Mouse (Mus musculus): ENCODE results near the gene Abcd1. TPM values are rescaled to one million over a fixed set of nuclear protein-coding genes. Genes with fewer than 3 reads are reported as not detected.

Abcd1 gene
- 14.9 TPM for polyA plus RNA-seq (2012; fragmentation: generic; extraction: Trizol)

- peak; percentile 87 for TF ChIP-seq POLR2AphosphoS2 (IDR thresholded peaks at IDR 0.05; ENCODE audit: insufficient read length, low read depth)
- TF ChIP-seq MYOG (IDR thresholded peaks at IDR 0.05; ENCODE audit: control insufficient read depth in 1 of 3, insufficient read depth in 1 of 3, insufficient read length in 2 of 3, low read depth in 2 of 3): no peak
- peak; percentile 89 for TF ChIP-seq POLR2A (IDR thresholded peaks at IDR 0.05; ENCODE audit: insufficient read length, low read depth)
- H3ac ChIP-seq (ENCODE audit: control insufficient read depth, insufficient read length): peak within 1 kb of the TSS; percentile 45
- no peaks in the 10 kb centered on the region for H3K27me3 ChIP-seq (ENCODE audit: control insufficient read depth, insufficient read depth, insufficient read length)
- peak within 1 kb of the TSS; percentile 51 for H3K4me3 ChIP-seq
- peaks cover 9% of the 10 kb centered on the region for H3K36me3 ChIP-seq (ENCODE audit: control insufficient read depth, insufficient read depth)
- H3K79me2 ChIP-seq (ENCODE audit: control insufficient read depth, insufficient read depth): peaks cover 12% of the 10 kb centered on the region
- H3K4me2 ChIP-seq (ENCODE audit: low read depth): peak within 1 kb of the TSS; percentile 79
Observed at GRCm38 (mm10) chrX:73716109-73716661, at the start of gene Abcd1, which contains the start of gene Bcap31. Abcd1 (plus strand) TSS chrX:73716597. Bcap31 (minus strand) TSS chrX:73716175.

GRCm38 (mm10) chrX:73672031-73672431, 44.4 kb upstream of the Abcd1 start:
- no peak for TF ChIP-seq MAX (IDR thresholded peaks at IDR 0.05; ENCODE audit: low read depth)
- no peak for TF ChIP-seq POLR2A (IDR thresholded peaks at IDR 0.05; ENCODE audit: insufficient read length, low read depth)
- no peak for TF ChIP-seq USF1 (IDR thresholded peaks at IDR 0.05; ENCODE audit: low read depth)
- no peak for TF ChIP-seq CEBPB (IDR thresholded peaks at IDR 0.05; ENCODE audit: insufficient read depth, poor library complexity, severe bottlenecking)
- H3K27me3 ChIP-seq (ENCODE audit: control insufficient read depth, insufficient read depth, insufficient read length): no peaks in the 10 kb centered on the region
- H3K4me3 ChIP-seq: peak overlapping the region; percentile 44
- peak overlapping the region; percentile 82 for H3K4me2 ChIP-seq (ENCODE audit: low read depth)
- peaks cover 7% of the 10 kb centered on the region for H3K79me2 ChIP-seq (ENCODE audit: control insufficient read depth, insufficient read depth)
- H3K36me3 ChIP-seq (ENCODE audit: control insufficient read depth, insufficient read depth): no peaks in the 10 kb centered on the region
- no peak overlapping the region for H3ac ChIP-seq (ENCODE audit: control insufficient read depth, insufficient read length)

GRCm38 (mm10) chrX:73672879-73673618, 43.3 kb upstream of the Abcd1 start, which contains the start of gene Slc6a8:
Slc6a8 (plus strand) TSS chrX:73673150.
- Histone ChIP-seq H3K4me2 (ENCODE audit: low read depth) (peak within 1 kb of the TSS; percentile 82), H3K27me3 (ENCODE audit: control insufficient read depth, insufficient read depth, insufficient read length) (no peaks in the 10 kb centered on the region), H3K36me3 (ENCODE audit: control insufficient read depth, insufficient read depth) (no peaks in the 10 kb centered on the region), H3K79me2 (ENCODE audit: control insufficient read depth, insufficient read depth) (peaks cover 7% of the 10 kb centered on the region), H3ac (ENCODE audit: control insufficient read depth, insufficient read length) (peak within 1 kb of the TSS; percentile 85), H3K4me3 (peak within 1 kb of the TSS; percentile 44)
- TF ChIP-seq CEBPB (IDR thresholded peaks at IDR 0.05; ENCODE audit: insufficient read depth, poor library complexity, severe bottlenecking) (no peak), TCF12 (IDR thresholded peaks at IDR 0.05; ENCODE audit: insufficient read depth, poor library complexity, severe bottlenecking) (no peak), TCF3 (IDR thresholded peaks at IDR 0.05; ENCODE audit: insufficient read length, low read depth) (no peak), MYOD1 (IDR thresholded peaks at IDR 0.05; ENCODE audit: control insufficient read depth in 1 of 3, insufficient read length in 2 of 3, low read depth in 2 of 3) (no peak), E2F4 (IDR thresholded peaks at IDR 0.05; ENCODE audit: insufficient read depth) (no peak), REST (IDR thresholded peaks at IDR 0.05; ENCODE audit: insufficient read depth, insufficient read length) (no peak)

- peak overlapping the region; percentile 85 for H3ac ChIP-seq (ENCODE audit: control insufficient read depth, insufficient read length)
- H3K4me3 ChIP-seq: peak overlapping the region; percentile 44
- no peak for TF ChIP-seq MYOG (IDR thresholded peaks at IDR 0.05; ENCODE audit: control insufficient read depth in 1 of 3, insufficient read depth in 1 of 3, insufficient read length in 2 of 3, low read depth in 2 of 3)
- TF ChIP-seq E2F4 (IDR thresholded peaks at IDR 0.05; ENCODE audit: insufficient read depth): no peak
- TF ChIP-seq POLR2A (IDR thresholded peaks at IDR 0.05; ENCODE audit: insufficient read length, low read depth): no peak
- TF ChIP-seq SRF (IDR thresholded peaks at IDR 0.05; ENCODE audit: control insufficient read depth, insufficient read length, low read depth): no peak
- no peak for TF ChIP-seq TCF12 (IDR thresholded peaks at IDR 0.05; ENCODE audit: insufficient read depth, poor library complexity, severe bottlenecking)
- no peak for TF ChIP-seq TCF3 (IDR thresholded peaks at IDR 0.05; ENCODE audit: insufficient read length, low read depth)
- TF ChIP-seq MAX (IDR thresholded peaks at IDR 0.05; ENCODE audit: low read depth): no peak
- no peak for TF ChIP-seq CEBPB (IDR thresholded peaks at IDR 0.05; ENCODE audit: insufficient read depth, poor library complexity, severe bottlenecking)
- TF ChIP-seq REST (IDR thresholded peaks at IDR 0.05; ENCODE audit: insufficient read depth, insufficient read length): no peak
- no peak for TF ChIP-seq USF1 (IDR thresholded peaks at IDR 0.05; ENCODE audit: low read depth)
- TF ChIP-seq POLR2AphosphoS2 (IDR thresholded peaks at IDR 0.05; ENCODE audit: insufficient read length, low read depth): no peak
- TF ChIP-seq MYOD1 (IDR thresholded peaks at IDR 0.05; ENCODE audit: control insufficient read depth in 1 of 3, insufficient read length in 2 of 3, low read depth in 2 of 3): no peak
- no peaks in the 10 kb centered on the region for H3K36me3 ChIP-seq (ENCODE audit: control insufficient read depth, insufficient read depth)
- H3K27me3 ChIP-seq (ENCODE audit: control insufficient read depth, insufficient read depth, insufficient read length): no peaks in the 10 kb centered on the region
- H3K79me2 ChIP-seq (ENCODE audit: control insufficient read depth, insufficient read depth): peaks cover 7% of the 10 kb centered on the region
- H3K4me2 ChIP-seq (ENCODE audit: low read depth): peak overlapping the region; percentile 75
Observed at GRCm38 (mm10) chrX:73673619-73673967, 42.8 kb upstream of the Abcd1 start.

- TF ChIP-seq TCF3 (IDR thresholded peaks at IDR 0.05; ENCODE audit: insufficient read length, low read depth) (no peak), TCF12 (IDR thresholded peaks at IDR 0.05; ENCODE audit: insufficient read depth, poor library complexity, severe bottlenecking) (no peak), USF1 (IDR thresholded peaks at IDR 0.05; ENCODE audit: low read depth) (no peak)
- Histone ChIP-seq H3K4me2 (ENCODE audit: low read depth) (peak overlapping the region; percentile 75), H3K79me2 (ENCODE audit: control insufficient read depth, insufficient read depth) (peaks cover 7% of the 10 kb centered on the region), H3ac (ENCODE audit: control insufficient read depth, insufficient read length) (peak overlapping the region; percentile 85), H3K27me3 (ENCODE audit: control insufficient read depth, insufficient read depth, insufficient read length) (no peaks in the 10 kb centered on the region), H3K4me3 (peak overlapping the region; percentile 44), H3K36me3 (ENCODE audit: control insufficient read depth, insufficient read depth) (no peaks in the 10 kb centered on the region)
Observed at GRCm38 (mm10) chrX:73673968-73674661, 42.3 kb upstream of the Abcd1 start.
